Mouse (Mus musculus): ENCODE results near the gene Pnmt. TPM values are rescaled to one million over a fixed set of nuclear protein-coding genes. Genes with fewer than 3 reads are reported as not detected.

Gene Pnmt
- total and polyA plus RNA-seq, 2 experiments from 2014 or later = 4.2 TPM; not detected in 1

DNA sequence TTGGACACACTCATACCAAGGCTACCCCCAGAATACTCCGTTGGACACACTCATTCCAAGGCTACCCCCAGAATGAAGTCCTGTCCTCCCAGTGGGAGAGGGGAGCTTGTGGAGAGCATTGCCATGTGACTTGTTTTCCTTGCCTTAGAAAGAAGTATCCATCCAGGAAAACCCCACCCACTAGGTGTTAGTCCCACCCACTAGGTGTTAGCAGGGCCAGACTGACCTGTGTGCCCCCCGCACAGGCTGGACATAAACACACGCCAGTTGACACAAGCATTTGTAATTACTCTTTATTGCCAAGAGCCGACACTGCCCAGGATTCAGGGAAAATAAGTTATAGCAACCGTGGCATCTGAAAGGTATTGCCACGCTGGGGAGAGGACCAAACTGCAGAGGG, 51.2 kb downstream of the Pnmt start:
- H3K4me2 ChIP-seq (ENCODE audit: low read depth, low read length) = no peak overlapping the region

More for the DNA sequence above, 51.2 kb downstream of the Pnmt start:
- Histone ChIP-seq H3K36me3 (replicated peaks; ENCODE audit: control insufficient read depth, insufficient read depth, low read length) (peaks cover 39% of the 10 kb centered on the region), H3K4me3 (ENCODE audit: low read depth, low read length) (no peak overlapping the region), H3K4me1 (ENCODE audit: control insufficient read depth, insufficient read depth) (peaks cover 8% of the 10 kb centered on the region), H3K9ac (replicated peaks; ENCODE audit: low read depth, low read length) (no peak overlapping the region), H3K27me3 (ENCODE audit: control insufficient read depth, insufficient read depth, low read length) (no peaks in the 10 kb centered on the region), H3K27ac (ENCODE audit: low read depth) (no peak overlapping the region), H3K9me3 (replicated peaks; ENCODE audit: control insufficient read depth, low read length) (no peaks in the 10 kb centered on the region)
- ATAC-seq (ENCODE audit: insufficient read depth, low read depth) (no peak), DNase-seq (ENCODE audit: low spot score) (no peak)
- TF ChIP-seq EP300 (IDR thresholded peaks at IDR 0.05; ENCODE audit: low read depth) (no peak), CTCF (IDR thresholded peaks at IDR 0.05; ENCODE audit: low read depth) (no peak)
- 72% methylated on average over 6 of the region's 6 CpGs for whole genome bisulfite sequencing

Other genes with a start within 250 kb of the Pnmt start
- 8.8 and 12.5 TPM in 2 replicates for gene Fbxl20, start 236.0 kb upstream of the Pnmt start, total RNA-seq (2014; rRNA removed; ENCODE audit: low replicate concordance)
- 8.6 and 8.8 TPM in 2 replicates for gene Fbxl20, start 236.0 kb upstream of the Pnmt start, polyA plus RNA-seq (2015; fragmentation: Nextera tagmentation; extraction: Ambion mirVana)
- 29.2 and 41.4 TPM in 2 replicates for gene Med1, start 193.2 kb upstream of the Pnmt start, total RNA-seq (2014; rRNA removed; ENCODE audit: low replicate concordance)
- 36.7 and 38.1 TPM in 2 replicates for gene Med1, start 193.2 kb upstream of the Pnmt start, polyA plus RNA-seq (2015; fragmentation: Nextera tagmentation; extraction: Ambion mirVana)
- gene Cdk12, start 183.4 kb upstream of the Pnmt start, total RNA-seq (2014; rRNA removed; ENCODE audit: low replicate concordance) = 18.4 and 25.8 TPM in 2 replicates
- 3.9 and 4.2 TPM in 2 replicates for gene Cdk12, start 183.4 kb upstream of the Pnmt start, polyA plus RNA-seq (2015; fragmentation: Nextera tagmentation; extraction: Ambion mirVana)
- gene Neurod2, start 56.8 kb upstream of the Pnmt start, total RNA-seq (2014; rRNA removed; ENCODE audit: low replicate concordance) = not detected in 2 replicates
- gene Neurod2, start 56.8 kb upstream of the Pnmt start, polyA plus RNA-seq (2015; fragmentation: Nextera tagmentation; extraction: Ambion mirVana) = not detected in 2 replicates
- gene Ppp1r1b, start 38.0 kb upstream of the Pnmt start, total RNA-seq (2014; rRNA removed; ENCODE audit: low replicate concordance) = 16.3 and 18.6 TPM in 2 replicates
- gene Ppp1r1b, start 38.0 kb upstream of the Pnmt start, polyA plus RNA-seq (2015; fragmentation: Nextera tagmentation; extraction: Ambion mirVana) = 32.1 and 38.5 TPM in 2 replicates
- 44.8 and 53.6 TPM in 2 replicates for gene Stard3, start 28.1 kb upstream of the Pnmt start, total RNA-seq (2014; rRNA removed; ENCODE audit: low replicate concordance)
- gene Stard3, start 28.1 kb upstream of the Pnmt start, polyA plus RNA-seq (2015; fragmentation: Nextera tagmentation; extraction: Ambion mirVana) = 34.7 and 35.3 TPM in 2 replicates
- 293 and 299 TPM in 2 replicates for gene Tcap, start 2.6 kb upstream of the Pnmt start, total RNA-seq (2014; rRNA removed; ENCODE audit: low replicate concordance)
- 455 and 518 TPM in 2 replicates for gene Tcap, start 2.6 kb upstream of the Pnmt start, polyA plus RNA-seq (2015; fragmentation: Nextera tagmentation; extraction: Ambion mirVana)
- 35.7 and 46.0 TPM in 2 replicates for gene Pgap3, start 14.0 kb downstream of the Pnmt start, total RNA-seq (2014; rRNA removed; ENCODE audit: low replicate concordance)
- 15.9 and 18.2 TPM in 2 replicates for gene Pgap3, start 14.0 kb downstream of the Pnmt start, polyA plus RNA-seq (2015; fragmentation: Nextera tagmentation; extraction: Ambion mirVana)
- 23.2 and 31.4 TPM in 2 replicates for gene Erbb2, start 26.0 kb downstream of the Pnmt start, total RNA-seq (2014; rRNA removed; ENCODE audit: low replicate concordance)
- gene Erbb2, start 26.0 kb downstream of the Pnmt start, polyA plus RNA-seq (2015; fragmentation: Nextera tagmentation; extraction: Ambion mirVana) = 15.5 and 16.8 TPM in 2 replicates
- gene Mien1, start 52.5 kb downstream of the Pnmt start, total RNA-seq (2014; rRNA removed; ENCODE audit: low replicate concordance) = 20.6 and 26.5 TPM in 2 replicates
- gene Mien1, start 52.5 kb downstream of the Pnmt start, polyA plus RNA-seq (2015; fragmentation: Nextera tagmentation; extraction: Ambion mirVana) = 104 and 113 TPM in 2 replicates
- 0.92 and 0.93 TPM in 2 replicates for gene Grb7, start 59.9 kb downstream of the Pnmt start, total RNA-seq (2014; rRNA removed; ENCODE audit: low replicate concordance)
- 0.15 and 0.23 TPM in 2 replicates for gene Grb7, start 59.9 kb downstream of the Pnmt start, polyA plus RNA-seq (2015; fragmentation: Nextera tagmentation; extraction: Ambion mirVana)
- gene Ikzf3, start 159.6 kb downstream of the Pnmt start, total RNA-seq (2014; rRNA removed; ENCODE audit: low replicate concordance) = 8.3 TPM in 1 of 2 replicates, not detected in the other
- 0.15 TPM in 1 of 2 replicates, not detected in the other for gene Ikzf3, start 159.6 kb downstream of the Pnmt start, polyA plus RNA-seq (2015; fragmentation: Nextera tagmentation; extraction: Ambion mirVana)
- gene Zpbp2, start 164.6 kb downstream of the Pnmt start, total RNA-seq (2014; rRNA removed; ENCODE audit: low replicate concordance) = not detected in 2 replicates
- gene Zpbp2, start 164.6 kb downstream of the Pnmt start, polyA plus RNA-seq (2015; fragmentation: Nextera tagmentation; extraction: Ambion mirVana) = 0.14 and 0.23 TPM in 2 replicates
- gene Ormdl3, start 200.9 kb downstream of the Pnmt start, total RNA-seq (2014; rRNA removed; ENCODE audit: low replicate concordance) = 36.1 and 44.8 TPM in 2 replicates
- gene Ormdl3, start 200.9 kb downstream of the Pnmt start, polyA plus RNA-seq (2015; fragmentation: Nextera tagmentation; extraction: Ambion mirVana) = 49.4 and 50.2 TPM in 2 replicates
- not detected in 2 replicates for gene Lrrc3c, start 211.8 kb downstream of the Pnmt start, total RNA-seq (2014; rRNA removed; ENCODE audit: low replicate concordance)
- gene Lrrc3c, start 211.8 kb downstream of the Pnmt start, polyA plus RNA-seq (2015; fragmentation: Nextera tagmentation; extraction: Ambion mirVana) = not detected in 2 replicates
- gene Gm12355, start 239.2 kb downstream of the Pnmt start, total RNA-seq (2014; rRNA removed; ENCODE audit: low replicate concordance) = 0.15 and 0.19 TPM in 2 replicates
- gene Gm12355, start 239.2 kb downstream of the Pnmt start, polyA plus RNA-seq (2015; fragmentation: Nextera tagmentation; extraction: Ambion mirVana) = 0.23 and 0.26 TPM in 2 replicates
- gene Gsdma3, start 239.9 kb downstream of the Pnmt start, total RNA-seq (2014; rRNA removed; ENCODE audit: low replicate concordance) = not detected in 2 replicates
- not detected in 2 replicates for gene Gsdma3, start 239.9 kb downstream of the Pnmt start, polyA plus RNA-seq (2015; fragmentation: Nextera tagmentation; extraction: Ambion mirVana)

Data from heart, postnatal 0 days (tissue).